Mouse (Mus musculus) forebrain, embryonic 16.5 days (tissue): ENCODE results near the gene Psmc3. TPM values are rescaled to one million over a fixed set of nuclear protein-coding genes. Genes with fewer than 3 reads are reported as not detected.

Experiments used
- ATAC-seq: fragments of 200-750 bp; cut with Nextera tagmentation; 2 replicates; pipeline ENCODE4 v1.8.0; 2017; ENCODE audit warnings: mild to moderate bottlenecking, moderate library complexity
- H3K27ac ChIP-seq: fragments of 300-500 bp; sonication (generic); 2 replicates; pipeline ENCODE4 v1.5.1; 2014; ENCODE audit warnings: low read length, control low read depth
- H3K27me3 ChIP-seq: fragments of 300-500 bp; sonication (generic); replicated peaks from 2 replicates; pipeline ENCODE4 v1.6.1; 2014; ENCODE audit warnings: low read length; ENCODE audit not compliant: control insufficient read depth, insufficient read depth
- H3K36me3 ChIP-seq: fragments of 300-500 bp; sonication (generic); 2 replicates; pipeline ENCODE4 v1.6.1; 2014; ENCODE audit not compliant: control insufficient read depth, insufficient read depth
- H3K4me1 ChIP-seq: fragments of 300-500 bp; sonication (generic); replicated peaks from 2 replicates; pipeline ENCODE4 v1.6.1; 2014; ENCODE audit warnings: low read length; ENCODE audit not compliant: control insufficient read depth, insufficient read depth
- H3K4me2 ChIP-seq: fragments of 300-500 bp; sonication (generic); 2 replicates; pipeline ENCODE4 v1.6.1; 2014; ENCODE audit warnings: mild to moderate bottlenecking, low read length, control low read depth
- H3K4me3 ChIP-seq: fragments of 300-500 bp; sonication (generic); replicated peaks from 2 replicates; pipeline ENCODE4 v1.5.1; 2014; ENCODE audit warnings: mild to moderate bottlenecking, low read length, control low read depth
- H3K9ac ChIP-seq: fragments of 300-500 bp; sonication (generic); replicated peaks from 2 replicates; pipeline ENCODE4 v1.6.1; 2014; ENCODE audit warnings: low read depth, low read length, control low read depth
- H3K9me3 ChIP-seq: fragments of 300-500 bp; sonication (generic); 2 replicates; pipeline ENCODE4 v1.6.1; 2016; ENCODE audit warnings: low read length; ENCODE audit not compliant: control insufficient read depth
- WGBS: fragments of 180-500 bp; shearing (Covaris S2); extraction: QIAGEN DNeasy Blood & Tissue Kit; methylation state at CpG from one replicate; pipeline ENCODE4 v1.1.7; 2014; 5-methylcytosine and 5-hydroxymethylcytosine counted together
- polyA plus RNA-seq: library from polyadenylated mRNA; unstranded; fragments of >200 nt; fragmentation: Nextera tagmentation; extraction: Ambion mirVana; gene quantifications from 2 replicates; pipeline ENCODE4 v1.2.1, GENCODE M21; 2015

The Psmc3 gene
- polyA plus RNA-seq, 1 experiment from 2014 or later, result 236 TPM

DNA sequence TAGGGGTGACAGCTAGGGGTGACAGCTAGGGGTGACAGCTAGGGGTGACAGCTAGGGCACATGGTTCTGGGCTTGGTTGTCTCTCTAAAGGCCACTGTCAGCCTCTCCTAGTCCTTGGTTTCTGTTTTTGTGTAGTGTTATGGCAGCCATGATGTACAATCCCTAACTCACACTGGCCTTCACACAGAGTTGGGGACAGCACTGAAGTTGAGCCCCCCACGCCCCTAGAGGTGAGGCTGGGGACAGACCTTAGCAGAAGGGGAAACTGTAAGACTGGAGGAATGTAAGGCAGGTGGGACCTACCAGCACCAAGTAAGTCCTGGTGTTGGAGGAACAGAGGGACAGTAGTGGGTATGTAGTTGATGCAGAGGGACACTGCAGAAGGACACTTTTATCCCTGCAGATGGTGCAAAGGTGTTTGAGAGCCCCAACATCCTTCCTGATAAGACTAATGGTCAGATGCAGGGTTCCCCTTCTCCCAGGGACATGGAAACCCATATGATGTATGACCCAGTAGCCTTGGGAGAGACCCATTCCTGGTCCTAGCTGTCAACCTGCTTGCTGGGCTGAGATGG lies 29.6 kb downstream of the Psmc3 start:
- no peak overlapping the region for H3K4me3 ChIP-seq
- no peaks in the 10 kb centered on the region for H3K27me3 ChIP-seq
- no peak overlapping the region for H3K27ac ChIP-seq
- peaks cover 6% of the 10 kb centered on the region for H3K4me1 ChIP-seq
- no peaks in the 10 kb centered on the region for H3K36me3 ChIP-seq
- no peak overlapping the region for H3K4me2 ChIP-seq
- ATAC-seq, result no peak
- no peaks in the 10 kb centered on the region for H3K9me3 ChIP-seq
- H3K9ac ChIP-seq, result no peak overlapping the region
- 63% methylated on average over 1 of the region's 1 CpGs for WGBS

DNA sequence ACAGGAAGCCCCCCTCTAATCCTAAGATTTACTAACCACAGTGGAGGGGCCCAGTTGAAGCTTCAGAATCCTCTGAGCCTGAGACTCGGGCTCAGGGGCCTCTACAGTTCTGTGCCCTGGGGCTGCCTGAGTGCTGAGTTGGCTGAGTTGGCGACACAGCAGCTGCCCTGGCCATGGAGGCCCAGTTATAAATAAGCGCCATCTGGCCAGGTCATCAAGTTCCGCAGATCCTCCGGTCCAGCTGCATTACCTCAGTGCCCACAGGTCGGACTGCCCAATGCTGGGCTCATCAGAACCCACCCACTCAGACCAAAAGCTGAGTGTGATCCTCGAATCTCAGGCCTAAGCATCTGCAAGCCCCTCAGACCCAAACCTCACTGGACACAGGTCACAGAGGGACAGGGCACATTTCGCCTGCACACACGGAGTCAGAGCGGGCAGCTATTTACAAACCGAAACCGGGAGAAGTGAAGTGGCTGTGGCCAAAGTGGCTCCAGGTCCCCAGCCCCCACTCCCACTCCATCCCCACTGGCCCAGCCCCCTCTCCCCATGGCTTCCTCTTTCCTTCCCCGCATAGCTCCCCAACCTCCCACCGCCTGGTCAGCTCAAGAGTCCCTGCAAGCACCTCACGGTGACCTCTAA lies 30.5 kb downstream of the Psmc3 start:
- no peak overlapping the region for H3K27ac ChIP-seq
- no peak for ATAC-seq
- 82% methylated on average over 15 of the region's 15 CpGs for WGBS

DNA sequence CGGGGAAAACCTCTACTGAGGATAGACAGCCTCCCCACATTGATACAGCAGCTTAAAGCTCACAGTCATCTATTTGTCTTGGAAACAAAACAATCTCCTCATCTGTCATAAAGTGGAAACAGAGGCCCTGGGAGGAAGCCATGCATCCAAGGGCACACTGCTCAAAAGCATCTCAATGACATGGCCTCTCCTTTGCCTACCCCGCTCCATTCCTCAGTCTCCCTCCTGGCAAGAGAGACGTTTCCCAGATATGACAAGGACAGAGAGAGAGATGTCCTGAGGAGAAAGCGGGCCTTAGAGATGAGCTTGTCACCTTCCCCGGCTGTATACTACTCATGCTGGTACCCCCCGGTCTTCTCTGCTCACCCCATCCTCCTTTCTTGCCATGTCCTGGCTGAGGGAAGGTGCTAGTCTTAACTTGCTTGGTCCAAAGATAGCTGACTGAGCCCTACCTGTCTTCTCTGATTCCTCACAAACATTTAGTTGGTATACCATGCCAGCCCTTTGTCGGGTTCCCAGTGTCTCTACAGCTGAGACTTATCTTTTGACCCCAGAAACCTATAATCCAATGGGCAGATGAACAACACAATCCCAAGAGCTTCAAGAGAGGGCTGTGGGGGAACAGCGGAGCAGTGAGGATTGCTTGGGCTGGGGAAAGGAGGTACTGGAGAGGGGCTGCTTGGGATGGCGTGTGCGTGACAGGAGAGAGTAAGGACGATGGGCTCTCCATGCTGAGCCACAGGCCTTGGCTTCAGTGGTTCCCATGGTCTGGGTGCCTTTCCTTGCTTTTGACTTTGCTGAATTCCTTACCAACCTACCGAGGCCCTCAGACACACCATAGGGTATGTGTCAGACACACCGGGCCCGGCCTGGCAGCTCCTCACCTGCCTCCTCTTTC lies 31.9 kb downstream of the Psmc3 start:
- no peak overlapping the region; the same call in 1 of the 2 replicates for H3K9ac ChIP-seq
- no peaks in the 10 kb centered on the region for H3K27me3 ChIP-seq
- no peak overlapping the region for H3K4me2 ChIP-seq
- no peak for ATAC-seq
- 83% methylated on average over 14 of the region's 14 CpGs for WGBS
- no peak overlapping the region for H3K27ac ChIP-seq
- H3K36me3 ChIP-seq, result no peaks in the 10 kb centered on the region
- H3K4me3 ChIP-seq, result no peak overlapping the region
- no peaks in the 10 kb centered on the region for H3K9me3 ChIP-seq
- no peaks in the 10 kb centered on the region for H3K4me1 ChIP-seq

More for the DNA sequence above, 30.5 kb downstream of the Psmc3 start:
- no peaks in the 10 kb centered on the region for H3K36me3 ChIP-seq
- no peak overlapping the region for H3K4me3 ChIP-seq
- H3K9me3 ChIP-seq, result no peaks in the 10 kb centered on the region
- no peaks in the 10 kb centered on the region for H3K4me1 ChIP-seq
- H3K27me3 ChIP-seq, result no peaks in the 10 kb centered on the region
- H3K4me2 ChIP-seq, result no peak overlapping the region
- H3K9ac ChIP-seq, result no peak overlapping the region

DNA sequence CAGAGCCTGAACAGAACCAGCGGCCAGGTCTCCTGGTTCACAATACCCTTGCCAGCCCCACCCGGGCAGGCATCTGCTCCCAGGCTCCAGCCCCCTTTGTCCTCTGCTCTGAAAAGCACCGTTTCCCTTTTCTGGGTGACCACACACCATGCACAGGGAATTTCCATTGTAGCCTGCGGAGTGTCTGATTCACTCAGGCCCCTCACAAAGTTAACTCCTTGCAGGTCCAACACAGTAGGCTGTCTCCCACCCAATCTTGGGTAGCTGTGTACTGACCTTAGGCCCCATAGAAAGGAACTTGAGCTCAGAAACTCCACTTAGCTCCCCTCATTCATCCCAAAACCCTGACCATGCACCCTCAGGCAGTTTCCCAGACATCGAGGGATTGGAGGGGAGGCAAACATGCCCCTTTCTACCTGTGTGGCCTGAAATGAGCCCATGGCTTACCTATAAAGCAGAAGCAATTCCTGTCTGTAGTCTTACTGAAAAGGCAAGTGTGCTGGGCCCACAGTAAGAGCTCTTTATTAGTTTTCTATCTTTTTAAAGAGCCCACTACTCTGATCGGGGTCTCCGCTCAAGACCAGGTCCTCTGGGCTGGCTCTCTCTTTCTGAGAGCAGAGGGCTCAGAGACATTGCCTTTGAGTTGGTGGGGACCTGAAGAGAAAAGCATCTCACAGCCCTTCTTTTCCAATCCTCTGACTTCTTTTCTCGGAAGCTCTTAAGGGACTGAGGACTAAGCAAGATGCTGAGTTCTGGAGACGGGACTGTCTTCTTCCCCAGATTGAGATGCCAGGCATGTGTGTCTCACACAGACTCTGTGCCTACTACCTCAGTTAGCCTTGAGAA lies 32.8 kb downstream of the Psmc3 start:
- no peak overlapping the region for H3K4me3 ChIP-seq
- no peaks in the 10 kb centered on the region for H3K9me3 ChIP-seq
- no peaks in the 10 kb centered on the region for H3K27me3 ChIP-seq
- WGBS, result 54% methylated on average over 9 of the region's 9 CpGs
- H3K4me2 ChIP-seq, result no peak overlapping the region
- H3K4me1 ChIP-seq, result no peaks in the 10 kb centered on the region
- H3K36me3 ChIP-seq, result no peaks in the 10 kb centered on the region
- no peak overlapping the region for H3K27ac ChIP-seq
- no peak overlapping the region for H3K9ac ChIP-seq
- no peak for ATAC-seq

DNA sequence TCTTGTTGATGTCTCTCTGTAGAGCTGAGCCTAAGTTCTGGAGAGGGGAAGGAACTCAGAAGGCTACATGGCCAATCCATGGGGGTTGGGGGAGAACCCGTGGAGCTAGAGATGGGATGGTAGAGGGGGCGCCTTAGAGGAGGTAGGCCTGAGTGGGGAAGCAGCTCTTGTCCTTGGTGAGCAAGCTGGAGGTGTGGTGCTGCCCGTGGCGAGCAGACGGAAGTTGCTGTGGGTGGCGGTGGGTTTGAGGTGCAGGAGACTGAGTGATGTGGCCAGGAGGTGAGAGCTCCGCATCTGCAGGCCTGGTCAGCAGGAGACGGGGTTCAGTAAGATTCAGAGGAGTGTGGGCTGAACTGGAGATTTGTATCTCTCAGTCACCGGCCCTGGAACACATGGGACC lies 33.6 kb downstream of the Psmc3 start:
- H3K4me3 ChIP-seq, result no peak overlapping the region
- 87% methylated on average over 9 of the region's 9 CpGs for WGBS
- no peak overlapping the region for H3K4me2 ChIP-seq
- no peak overlapping the region for H3K9ac ChIP-seq
- no peaks in the 10 kb centered on the region for H3K27me3 ChIP-seq
- H3K9me3 ChIP-seq, result no peaks in the 10 kb centered on the region
- H3K4me1 ChIP-seq, result no peaks in the 10 kb centered on the region
- H3K27ac ChIP-seq, result no peak overlapping the region
- no peaks in the 10 kb centered on the region for H3K36me3 ChIP-seq
- ATAC-seq, result no peak

DNA sequence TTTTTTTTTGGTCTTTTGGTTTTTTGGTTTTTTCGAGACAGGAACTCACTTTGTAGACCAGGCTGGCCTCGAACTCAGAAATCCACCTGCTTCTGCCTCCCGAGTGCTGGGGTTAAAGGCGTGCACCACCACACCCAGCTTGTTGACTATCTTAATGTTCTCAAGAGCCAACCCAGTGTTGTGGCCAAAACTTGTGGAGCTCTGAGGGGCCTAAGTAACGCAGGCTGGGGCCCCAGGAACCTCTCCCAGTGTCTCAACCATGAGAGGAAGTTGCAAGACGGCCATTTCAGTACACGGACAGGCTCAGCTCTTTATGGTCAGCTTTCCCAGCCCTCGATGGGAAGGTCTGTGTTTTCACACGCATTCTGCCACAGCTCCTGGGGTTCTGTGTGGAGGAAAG lies 35.2 kb downstream of the Psmc3 start:
- H3K27me3 ChIP-seq, result no peaks in the 10 kb centered on the region
- H3K27ac ChIP-seq, result no peak overlapping the region
- H3K9me3 ChIP-seq, result no peaks in the 10 kb centered on the region
- no peak overlapping the region for H3K9ac ChIP-seq
- H3K36me3 ChIP-seq, result no peaks in the 10 kb centered on the region
- H3K4me1 ChIP-seq, result no peaks in the 10 kb centered on the region
- no peak for ATAC-seq
- no peak overlapping the region for H3K4me3 ChIP-seq
- no peak overlapping the region for H3K4me2 ChIP-seq
- WGBS, result 81% methylated on average over 9 of the region's 9 CpGs

DNA sequence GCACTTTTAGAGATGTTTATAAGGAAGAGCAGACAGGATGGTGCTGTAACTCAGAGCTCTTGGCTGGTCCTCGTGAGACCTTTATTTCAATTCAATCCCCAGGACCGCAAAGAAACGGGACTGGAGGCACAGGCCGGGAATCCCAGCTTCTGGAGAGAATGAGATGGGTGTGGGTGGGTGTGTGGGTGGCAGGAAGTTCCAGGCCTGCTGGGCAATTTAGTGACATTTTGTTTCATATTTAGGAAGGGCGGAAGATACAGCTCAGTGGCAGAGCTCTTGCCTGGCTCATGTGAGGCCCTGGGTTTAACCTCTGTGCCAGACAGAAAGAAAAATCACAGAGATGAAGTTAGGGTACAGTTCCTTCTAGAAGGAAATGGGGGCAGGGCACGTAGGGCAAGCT lies 36.4 kb downstream of the Psmc3 start:
- no peak overlapping the region for H3K9ac ChIP-seq
- no peak overlapping the region for H3K4me3 ChIP-seq
- H3K4me1 ChIP-seq, result no peaks in the 10 kb centered on the region
- 73% methylated on average over 6 of the region's 6 CpGs for WGBS
- H3K36me3 ChIP-seq, result no peaks in the 10 kb centered on the region
- H3K9me3 ChIP-seq, result no peaks in the 10 kb centered on the region
- no peak for ATAC-seq
- H3K27ac ChIP-seq, result no peak overlapping the region
- H3K27me3 ChIP-seq, result no peaks in the 10 kb centered on the region
- no peak overlapping the region for H3K4me2 ChIP-seq

DNA sequence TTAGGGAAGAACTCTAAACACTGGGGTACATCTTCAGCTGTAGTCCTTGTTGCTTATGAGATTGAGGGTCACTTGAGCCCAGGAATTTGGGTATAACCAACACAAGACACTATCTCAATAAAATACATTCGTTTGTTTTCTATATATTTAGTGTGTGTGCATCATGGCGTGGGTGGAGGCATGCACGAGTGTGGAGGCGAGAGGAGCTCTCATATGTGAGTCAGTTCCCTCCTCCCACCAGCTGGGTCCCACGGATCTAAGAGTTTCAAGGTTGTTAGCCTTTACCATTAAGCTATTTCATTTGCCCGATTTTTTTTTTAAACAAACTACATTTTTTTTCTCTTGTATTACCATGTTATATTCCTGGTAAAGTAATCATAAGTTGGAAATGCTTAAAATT lies 37.0 kb downstream of the Psmc3 start:
- Histone ChIP-seq H3K27me3 (no peaks in the 10 kb centered on the region), H3K4me3 (no peak overlapping the region), H3K36me3 (no peaks in the 10 kb centered on the region), H3K4me1 (no peaks in the 10 kb centered on the region), H3K27ac (no peak overlapping the region), H3K9ac (no peak overlapping the region), H3K9me3 (no peaks in the 10 kb centered on the region), H3K4me2 (no peak overlapping the region)
- no peak for ATAC-seq
- 75% methylated on average over 6 of the region's 6 CpGs for WGBS

DNA sequence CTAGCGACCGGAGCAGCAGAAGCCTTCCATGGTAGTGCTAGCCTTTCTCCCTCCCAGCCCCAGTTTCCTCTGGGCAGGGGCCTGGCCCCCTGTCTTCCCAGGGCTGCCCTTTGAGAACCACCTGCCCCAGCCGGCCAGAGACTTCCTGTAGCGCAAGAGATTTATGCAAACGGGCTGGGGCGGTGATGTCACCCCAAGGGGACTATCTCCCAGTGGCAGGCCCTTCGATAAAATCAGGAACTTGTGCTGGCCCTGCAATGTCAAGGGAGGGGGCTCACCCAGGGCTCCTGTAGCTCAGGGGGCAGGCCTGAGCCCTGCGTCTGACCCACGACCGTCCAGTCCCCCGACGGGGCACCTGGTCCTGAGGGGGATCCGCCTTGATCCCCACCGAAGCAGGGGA lies 42.7 kb downstream of the Psmc3 start:
- 77% methylated on average over 14 of the region's 14 CpGs for WGBS

More for the DNA sequence above, 42.7 kb downstream of the Psmc3 start:
- H3K9ac ChIP-seq, result no peak overlapping the region
- no peaks in the 10 kb centered on the region for H3K27me3 ChIP-seq
- H3K36me3 ChIP-seq, result no peaks in the 10 kb centered on the region
- ATAC-seq, result no peak
- H3K4me3 ChIP-seq, result no peak overlapping the region
- H3K27ac ChIP-seq, result no peak overlapping the region
- H3K4me1 ChIP-seq, result no peaks in the 10 kb centered on the region
- no peak overlapping the region for H3K4me2 ChIP-seq
- no peaks in the 10 kb centered on the region for H3K9me3 ChIP-seq
